Mouse (Mus musculus) stomach, embryonic 16.5 days (tissue): ENCODE measurements around the gene 1700080E11Rik. TPM values are rescaled to one million over a fixed set of nuclear protein-coding genes. Genes with fewer than 3 reads are reported as not detected.

Experiments used
- ATAC-seq: fragments of 200-750 bp; cut with Nextera tagmentation; 2 replicates; pipeline ENCODE4 v1.8.0; 2017; ENCODE audit warnings: moderate number of reproducible peaks, moderate TSS enrichment; ENCODE audit not compliant: insufficient read depth, low FRiP score
- H3K27ac ChIP-seq: fragments of 300-500 bp; sonication (generic); 2 replicates; pipeline ENCODE4 v1.5.1; 2014; ENCODE audit warnings: low read length
- H3K27me3 ChIP-seq: fragments of 300-500 bp; sonication (generic); 2 replicates; pipeline ENCODE4 v1.6.1; 2014; ENCODE audit warnings: low read length, control low read depth, mixed read lengths; ENCODE audit not compliant: control insufficient read depth, insufficient read depth
- H3K36me3 ChIP-seq: fragments of 300-500 bp; sonication (generic); 2 replicates; pipeline ENCODE4 v1.6.1; 2014; ENCODE audit warnings: low read length; ENCODE audit not compliant: control insufficient read depth, insufficient read depth
- H3K4me1 ChIP-seq: fragments of 300-500 bp; sonication (generic); 2 replicates; pipeline ENCODE4 v1.6.1; 2014; ENCODE audit warnings: low read length, control low read depth, mixed read lengths; ENCODE audit not compliant: control insufficient read depth, insufficient read depth
- H3K4me2 ChIP-seq: fragments of 300-500 bp; sonication (generic); 2 replicates; pipeline ENCODE4 v1.6.1; 2014; ENCODE audit warnings: low read depth, low read length, mixed read lengths
- H3K4me3 ChIP-seq: fragments of 300-500 bp; sonication (generic); replicated peaks from 2 replicates; pipeline ENCODE4 v1.5.1; 2014; ENCODE audit warnings: mild to moderate bottlenecking, low read length
- H3K9ac ChIP-seq: fragments of 300-500 bp; sonication (generic); 2 replicates; pipeline ENCODE4 v1.6.1; 2014; ENCODE audit warnings: low read length
- H3K9me3 ChIP-seq: fragments of 300-500 bp; sonication (generic); replicated peaks from 2 replicates; pipeline ENCODE4 v1.6.1; 2016; ENCODE audit warnings: low read length, control low read depth; ENCODE audit not compliant: control insufficient read depth
- WGBS: fragments of 180-500 bp; shearing (Covaris S2); extraction: QIAGEN DNeasy Blood & Tissue Kit; methylation state at CpG from one replicate; pipeline ENCODE4 v1.1.7; 2014; 5-methylcytosine and 5-hydroxymethylcytosine counted together
- polyA plus RNA-seq: library from polyadenylated mRNA; unstranded; fragments of >200 nt; fragmentation: Nextera tagmentation; extraction: Ambion mirVana; gene quantifications from 2 replicates; pipeline ENCODE4 v1.2.1, GENCODE M21; 2015

Gene 1700080E11Rik
- not detected in 2 replicates for polyA plus RNA-seq

DNA sequence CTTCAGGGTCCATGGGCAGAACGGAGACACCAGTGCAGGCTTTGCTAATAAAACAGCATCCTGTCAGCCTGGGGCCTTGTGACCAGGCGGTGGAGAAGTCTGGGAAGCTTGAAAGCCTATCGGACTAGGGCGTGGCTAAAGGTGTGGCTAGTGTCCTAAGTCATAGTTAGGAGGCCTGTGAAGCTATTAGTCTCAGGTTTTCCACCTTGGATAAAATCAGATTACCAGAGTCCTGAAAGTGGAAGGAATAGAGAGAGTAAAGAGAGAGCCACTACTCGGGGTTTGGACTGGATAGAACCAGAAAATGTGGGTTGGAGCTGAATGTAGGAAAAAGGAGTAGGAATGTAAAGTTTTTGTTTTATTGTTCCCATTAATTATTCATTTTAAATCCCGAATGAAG, at the start of gene 1700080E11Rik:
Gene 1700080E11Rik, minus strand, starts transcription at position 101 of the 400 bp plus-strand sequence.
- no peak within 1 kb of the TSS for H3K9ac ChIP-seq
- no peaks in the 10 kb centered on the region for H3K27me3 ChIP-seq
- H3K36me3 ChIP-seq = no peaks in the 10 kb centered on the region
- no peak for ATAC-seq
- H3K9me3 ChIP-seq = no peaks in the 10 kb centered on the region
- no peak within 1 kb of the TSS for H3K4me2 ChIP-seq
- 76% methylated on average over 6 of the region's 6 CpGs for WGBS
- H3K4me1 ChIP-seq = no peaks in the 10 kb centered on the region
- no peak within 1 kb of the TSS for H3K4me3 ChIP-seq
- no peak within 1 kb of the TSS for H3K27ac ChIP-seq

GRCm38 (mm10) chr9:105186725-105187124, 41.8 kb upstream of the 1700080E11Rik start:
- H3K4me2 ChIP-seq = no peak overlapping the region
- no peak overlapping the region for H3K27ac ChIP-seq
- no peaks in the 10 kb centered on the region for H3K4me1 ChIP-seq
- H3K4me3 ChIP-seq = no peak overlapping the region
- ATAC-seq = no peak
- H3K9me3 ChIP-seq = no peaks in the 10 kb centered on the region
- H3K36me3 ChIP-seq = no peaks in the 10 kb centered on the region
- no peaks in the 10 kb centered on the region for H3K27me3 ChIP-seq
- H3K9ac ChIP-seq = no peak overlapping the region
- 71% methylated on average over 3 of the region's 3 CpGs for WGBS

- Histone ChIP-seq H3K27me3 (no peaks in the 10 kb centered on the region), H3K9me3 (no peaks in the 10 kb centered on the region), H3K4me2 (no peak overlapping the region), H3K36me3 (no peaks in the 10 kb centered on the region), H3K27ac (no peak overlapping the region), H3K9ac (no peak overlapping the region), H3K4me1 (no peaks in the 10 kb centered on the region), H3K4me3 (no peak overlapping the region)
- 74% methylated on average over 3 of the region's 3 CpGs for WGBS
- no peak for ATAC-seq
Observed at GRCm38 (mm10) chr9:105182392-105182791, 37.5 kb upstream of the 1700080E11Rik start.

GRCm38 (mm10) chr9:105139204-105139603, 5.7 kb downstream of the 1700080E11Rik start:
- no peak overlapping the region for H3K4me2 ChIP-seq
- 62% methylated on average over 6 of the region's 6 CpGs for WGBS
- no peak overlapping the region for H3K9ac ChIP-seq
- H3K4me1 ChIP-seq = no peaks in the 10 kb centered on the region
- H3K27ac ChIP-seq = no peak overlapping the region
- H3K9me3 ChIP-seq = no peaks in the 10 kb centered on the region
- ATAC-seq = no peak
- no peaks in the 10 kb centered on the region for H3K36me3 ChIP-seq
- no peaks in the 10 kb centered on the region for H3K27me3 ChIP-seq
- no peak overlapping the region for H3K4me3 ChIP-seq

- Histone ChIP-seq H3K4me3 (no peak overlapping the region), H3K27ac (no peak overlapping the region), H3K4me2 (no peak overlapping the region), H3K36me3 (no peaks in the 10 kb centered on the region), H3K4me1 (no peaks in the 10 kb centered on the region), H3K27me3 (no peaks in the 10 kb centered on the region), H3K9ac (no peak overlapping the region), H3K9me3 (no peaks in the 10 kb centered on the region)
- 35% methylated on average over 1 of the region's 1 CpGs for WGBS
- no peak for ATAC-seq
Observed at GRCm38 (mm10) chr9:105136404-105136803, 8.5 kb downstream of the 1700080E11Rik start.

- H3K36me3 ChIP-seq = no peaks in the 10 kb centered on the region
- H3K9me3 ChIP-seq = no peaks in the 10 kb centered on the region
- no peaks in the 10 kb centered on the region for H3K27me3 ChIP-seq
- H3K9ac ChIP-seq = no peak overlapping the region
- H3K4me3 ChIP-seq = no peak overlapping the region
- H3K4me2 ChIP-seq = no peak overlapping the region
- no peak for ATAC-seq
- peaks cover 10% of the 10 kb centered on the region; the same call in 1 of the 2 replicates for H3K4me1 ChIP-seq
- WGBS = 78% methylated on average over 5 of the region's 5 CpGs
- no peak overlapping the region for H3K27ac ChIP-seq
Observed at GRCm38 (mm10) chr9:105134536-105134935, 10.4 kb downstream of the 1700080E11Rik start.

- 22% methylated on average over 5 of the region's 5 CpGs for WGBS
- peak; percentile 19; the same call in 1 of the 2 replicates for ATAC-seq
- peak overlapping the region; percentile 13; the same call in 1 of the 2 replicates for H3K27ac ChIP-seq
- H3K36me3 ChIP-seq = no peaks in the 10 kb centered on the region
- H3K9ac ChIP-seq = peak overlapping the region; percentile 89
- no peaks in the 10 kb centered on the region for H3K27me3 ChIP-seq
- peak overlapping the region; percentile 94 for H3K4me2 ChIP-seq
- peak overlapping the region; percentile 77 for H3K4me3 ChIP-seq
- no peaks in the 10 kb centered on the region for H3K9me3 ChIP-seq
- peaks cover 10% of the 10 kb centered on the region; the same call in 1 of the 2 replicates for H3K4me1 ChIP-seq
Observed at GRCm38 (mm10) chr9:105132002-105132367, 12.9 kb downstream of the 1700080E11Rik start.

DNA sequence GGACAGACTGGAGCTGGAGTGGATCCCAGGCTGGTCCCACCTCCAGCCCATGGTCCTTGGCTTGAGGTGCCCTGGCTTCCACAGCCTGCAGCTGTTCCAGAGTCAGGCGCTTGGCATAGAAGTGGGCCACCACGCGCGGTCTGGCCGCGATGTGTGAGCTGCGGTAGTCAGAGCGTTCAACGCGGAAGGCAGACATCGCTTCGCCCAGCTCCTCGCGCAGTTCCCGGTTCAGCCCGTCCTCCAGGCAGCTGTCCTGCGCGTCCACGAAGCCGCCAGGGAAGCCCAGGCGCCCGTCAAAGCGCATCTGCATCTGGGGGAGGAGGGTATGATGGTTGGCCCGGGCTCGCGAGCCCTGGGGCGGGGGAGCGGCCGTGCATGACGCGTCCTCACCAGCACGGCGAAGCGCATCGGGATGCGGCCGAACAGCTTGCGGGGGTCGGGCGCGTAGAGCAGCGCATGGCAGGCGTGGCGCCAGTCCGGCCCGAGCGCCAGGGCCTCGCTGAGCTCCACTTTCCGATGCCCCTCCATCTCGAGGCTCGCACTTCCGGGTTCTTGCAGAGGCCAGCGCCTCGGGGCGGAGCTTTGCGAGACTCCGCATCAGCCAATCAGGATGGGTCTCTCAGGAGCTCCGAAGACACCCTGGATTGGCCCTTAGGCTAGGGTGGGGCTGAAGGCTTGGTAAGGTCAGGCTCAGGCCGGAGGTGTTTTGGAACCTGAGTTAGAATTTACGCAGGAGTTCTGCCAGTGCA, 13.5 kb downstream of the 1700080E11Rik start, which contains the start of gene Nudt16:
Gene Nudt16, minus strand, starts transcription at position 572 of the 749 bp plus-strand sequence.
- H3K9ac ChIP-seq = peak within 1 kb of the TSS; percentile 89
- ATAC-seq = peak; percentile 99
- no peaks in the 10 kb centered on the region for H3K36me3 ChIP-seq
- WGBS = 1% methylated on average over 60 of the region's 60 CpGs
- peak within 1 kb of the TSS; percentile 77 for H3K4me3 ChIP-seq
- no peaks in the 10 kb centered on the region for H3K9me3 ChIP-seq
- H3K27ac ChIP-seq = peak within 1 kb of the TSS; percentile 84
- H3K27me3 ChIP-seq = no peaks in the 10 kb centered on the region
- H3K4me2 ChIP-seq = peak within 1 kb of the TSS; percentile 94
- peaks cover 10% of the 10 kb centered on the region; the same call in 1 of the 2 replicates for H3K4me1 ChIP-seq

- Histone ChIP-seq H3K27me3 (no peaks in the 10 kb centered on the region), H3K9me3 (no peaks in the 10 kb centered on the region), H3K4me1 (peaks cover 10% of the 10 kb centered on the region; the same call in 1 of the 2 replicates), H3K9ac (no peak overlapping the region), H3K4me3 (0 out of 2 replicates have a peak overlapping the region, but pooled peaks have one; percentile 77), H3K27ac (no peak overlapping the region), H3K36me3 (no peaks in the 10 kb centered on the region), H3K4me2 (peak overlapping the region; percentile 94)
- no peak for ATAC-seq
- WGBS = 92% methylated on average over 8 of the region's 8 CpGs
Observed at GRCm38 (mm10) chr9:105130331-105130730, 14.6 kb downstream of the 1700080E11Rik start.
